Mouse (Mus musculus) granulocyte monocyte progenitor cell, adult 5-6 weeks (primary cell): ENCODE results near the gene Rps21. TPM values are rescaled to one million over a fixed set of nuclear protein-coding genes. Genes with fewer than 3 reads are reported as not detected.

Experiments
- ATAC-seq: replicated peaks from 2 replicates; pipeline ENCODE4 v1.8.0; 2016; ENCODE audit warnings: mild to moderate bottlenecking, moderate TSS enrichment, inconsistent platforms; ENCODE audit not compliant: poor library complexity, severe bottlenecking
- total RNA-seq, 2 experiments: library from RNA; stranded (forward) in 1 of 2; stranded (reverse) in 1 of 2; fragments of 200-712, 200-1000 nt in 1 of 2; fragments of >200 nt in 1 of 2; fragmentation: Nextera tagmentation in 1 of 2; gene quantifications; 2 replicates each; pipeline ENCODE4 v1.2.3; 2014 to 2017

Gene Rps21
- total RNA-seq, 2 experiments from 2014 or later: 1,093 to 3,456 TPM

- no peak for ATAC-seq
Measured at GRCm38 (mm10) chr2:180228060-180228458, 29.1 kb upstream of the Rps21 start.

- no peak for ATAC-seq
Measured at GRCm38 (mm10) chr2:180228592-180228991, 28.6 kb upstream of the Rps21 start.

- ATAC-seq: no peak
Measured at GRCm38 (mm10) chr2:180229129-180229528, 28.0 kb upstream of the Rps21 start.

GRCm38 (mm10) chr2:180230482-180230881, 26.7 kb upstream of the Rps21 start:
- no peak for ATAC-seq

- ATAC-seq: no peak; the same call in 1 of the 2 replicates
Measured at GRCm38 (mm10) chr2:180233101-180233904, 23.9 kb upstream of the Rps21 start.

- ATAC-seq: no peak
Measured at GRCm38 (mm10) chr2:180234353-180234752, 22.8 kb upstream of the Rps21 start.

- no peak for ATAC-seq
Measured at GRCm38 (mm10) chr2:180234980-180235379, 22.2 kb upstream of the Rps21 start.

- no peak for ATAC-seq
Measured at GRCm38 (mm10) chr2:180235788-180236187, 21.4 kb upstream of the Rps21 start.

GRCm38 (mm10) chr2:180236500-180236899, 20.7 kb upstream of the Rps21 start:
- no peak for ATAC-seq

- no peak for ATAC-seq
Measured at GRCm38 (mm10) chr2:180236930-180237329, 20.2 kb upstream of the Rps21 start.

GRCm38 (mm10) chr2:180237601-180238345, 19.4 kb upstream of the Rps21 start:
- ATAC-seq: no peak

- ATAC-seq: no peak
Measured at GRCm38 (mm10) chr2:180238591-180238990, 18.6 kb upstream of the Rps21 start.

GRCm38 (mm10) chr2:180243108-180243507, 14.1 kb upstream of the Rps21 start:
- ATAC-seq: no peak

GRCm38 (mm10) chr2:180247916-180248315, 9.3 kb upstream of the Rps21 start:
- no peak for ATAC-seq

GRCm38 (mm10) chr2:180248947-180249660, 8.1 kb upstream of the Rps21 start:
- no peak for ATAC-seq

- peak; percentile 95 for ATAC-seq
Measured at GRCm38 (mm10) chr2:180250930-180251611, 6.1 kb upstream of the Rps21 start.

- no peak for ATAC-seq
Measured at GRCm38 (mm10) chr2:180251838-180252237, 5.3 kb upstream of the Rps21 start.

- no peak for ATAC-seq
Measured at GRCm38 (mm10) chr2:180254436-180255209, 2.6 kb upstream of the Rps21 start.

GRCm38 (mm10) chr2:180255701-180256100, 1.5 kb upstream of the Rps21 start:
- 0 out of 2 replicates have a peak, but pooled peaks have one; percentile 6 for ATAC-seq
